Mouse (Mus musculus) mouse embryonic stem cell (cell line): ENCODE results near the gene Rab39b.

Experiments
- in situ Hi-C, 2 experiments: fragments of 300-500 bp; cut with MboI; formaldehyde crosslinking; loops; 1 replicate in 1 of 2; 3 replicates in 1 of 2; pipeline ENCODE4 v1.14.3; 2019 to 2020; ENCODE audit warnings: low sequenced_read_pairs in 2 of 2, low pct_unique_long_range_greater_than_20kb in 1 of 2, mixed read lengths in 1 of 2; ENCODE audit not compliant: unreplicated experiment in 1 of 2

The Rab39b gene

DNA sequence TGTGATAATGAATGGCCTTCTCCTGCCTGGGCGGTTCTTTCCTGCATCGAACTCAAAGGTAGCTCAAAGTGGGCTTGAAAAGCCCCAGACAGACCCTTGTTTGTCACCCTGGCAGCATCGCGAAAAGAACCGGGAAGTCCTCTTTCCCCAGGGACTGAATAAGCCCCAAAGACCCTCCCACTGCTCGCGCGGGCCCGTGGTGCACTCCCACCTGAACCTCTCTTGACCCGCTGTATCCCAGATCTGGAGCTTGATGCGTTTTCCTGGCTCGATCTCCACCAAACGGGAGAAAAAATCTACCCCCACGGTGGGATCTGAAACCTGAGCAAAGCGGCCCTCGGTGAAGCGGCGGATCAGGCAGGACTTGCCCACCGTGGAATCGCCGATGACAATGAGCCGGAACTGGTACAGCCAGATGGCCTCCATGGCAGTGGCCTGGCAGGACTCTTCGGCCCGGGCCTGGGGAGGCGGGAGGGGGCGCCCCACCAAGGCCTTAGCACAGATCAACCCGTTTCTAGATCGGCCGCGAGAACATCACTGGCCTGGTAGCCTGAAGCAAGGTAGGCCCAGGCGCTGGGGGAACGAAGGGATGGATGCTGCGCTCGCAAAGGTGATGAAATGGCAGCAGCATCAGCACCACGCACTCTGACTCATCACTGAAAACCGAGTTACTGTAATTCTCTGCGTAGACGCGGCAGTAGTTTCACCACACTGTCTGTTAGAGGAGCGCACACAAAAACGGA, at the start of gene Rab39b:
Gene Rab39b, minus strand, starts transcription at position 650 of the 743 bp plus-strand sequence.
- in situ Hi-C loops = no loop called here

- in situ Hi-C loops = no loop called here
Observed at GRCm38 (mm10) chrX:75578539-75578938, 508 bp upstream of the Rab39b start.
